Mouse (Mus musculus) ES-E14 (cell line): ENCODE data around the gene Sdc3. TPM values are rescaled to one million over a fixed set of nuclear protein-coding genes. Genes with fewer than 3 reads are reported as not detected.

Experiments used
- DNase-seq: peaks from one replicate; pipeline ENCODE4 v3.0.0-alpha.2; 2013; ENCODE audit warnings: low read depth, low spot score
- H3K27ac ChIP-seq: 2 replicates; pipeline ENCODE4 v1.5.1; 2012; ENCODE audit warnings: low read depth, mild to moderate bottlenecking, low read length, moderate library complexity, mixed read lengths; ENCODE audit not compliant: poor library complexity, insufficient read depth, severe bottlenecking
- H3K36me3 ChIP-seq: 2 replicates; pipeline ENCODE4 v1.6.1; 2012; ENCODE audit warnings: mild to moderate bottlenecking, low read length, moderate library complexity, mixed read lengths; ENCODE audit not compliant: control insufficient read depth, poor library complexity, insufficient read depth, severe bottlenecking
- H3K4me1 ChIP-seq, 2 experiments: fragments of 150-350 bp in 1 of 2; sonication (generic) in 1 of 2; 2 replicates each; pipeline ENCODE4 v1.6.1; 2012; ENCODE audit warnings: low read length in 2 of 2, mild to moderate bottlenecking in 1 of 2, mixed read lengths in 1 of 2; ENCODE audit not compliant: control insufficient read depth in 2 of 2, insufficient read depth in 2 of 2, poor library complexity in 1 of 2
- H3K4me3 ChIP-seq, 2 experiments: fragments of 150-350 bp in 1 of 2; sonication (generic) in 1 of 2; 2 replicates each; pipeline ENCODE4 v1.5.1; 2012; ENCODE audit warnings: low read length in 2 of 2, low read depth in 1 of 2, mild to moderate bottlenecking in 1 of 2, mixed read lengths in 1 of 2; ENCODE audit not compliant: insufficient read depth in 1 of 2, poor library complexity in 1 of 2, severe bottlenecking in 1 of 2
- H3K9ac ChIP-seq: 2 replicates; pipeline ENCODE4 v1.6.1; 2012; ENCODE audit warnings: low read depth, mild to moderate bottlenecking, low read length, mixed read lengths; ENCODE audit not compliant: poor library complexity, insufficient read depth, severe bottlenecking
- H3K9me3 ChIP-seq: fragments of 150-350 bp; sonication (generic); 2 replicates; pipeline ENCODE4 v1.6.1; 2012; ENCODE audit warnings: low read depth, mild to moderate bottlenecking, low read length; ENCODE audit not compliant: control insufficient read depth, insufficient read depth
- CHD2 ChIP-seq: IDR thresholded peaks from 2 replicates; pipeline ENCODE4 v1.6.1; 2014; ENCODE audit warnings: mild to moderate bottlenecking, low read depth, low read length, inconsistent platforms
- HCFC1 ChIP-seq: IDR thresholded peaks from 2 replicates; pipeline ENCODE4 v1.6.1; 2012; ENCODE audit warnings: low read length, inconsistent platforms, borderline replicate concordance; ENCODE audit not compliant: insufficient read depth
- MAFK ChIP-seq: IDR thresholded peaks from 2 replicates; pipeline ENCODE4 v1.6.1; 2014; ENCODE audit warnings: mild to moderate bottlenecking, low read depth, low read length, inconsistent platforms; ENCODE audit not compliant: insufficient read depth
- ZC3H11A ChIP-seq: IDR thresholded peaks from 2 replicates; pipeline ENCODE4 v1.6.1; 2012; ENCODE audit warnings: low read depth, mild to moderate bottlenecking, inconsistent platforms, low read length, borderline replicate concordance
- ZNF384 ChIP-seq: IDR thresholded peaks from 2 replicates; pipeline ENCODE4 v1.6.1; 2012; ENCODE audit warnings: low read depth, low read length, inconsistent platforms
- in situ Hi-C, 2 experiments: fragments of 600-800 bp; cut with MboI; formaldehyde crosslinking; loops; one replicate each; pipeline ENCODE4 v1.15.1; 2025; ENCODE audit warnings: low sequenced_read_pairs in 2 of 2, inconsistent platforms in 1 of 2; ENCODE audit not compliant: unreplicated experiment in 2 of 2
- total RNA-seq: library from RNA; depleted of rRNA; stranded (reverse); fragments of 300-350 nt; gene quantifications from 2 replicates; pipeline ENCODE4 v1.2.3, GENCODE M21; 2012

Gene Sdc3
- total RNA-seq, 1 experiment = 8.7 TPM

GRCm38 (mm10) chr4:130774822-130775221, 17.5 kb upstream of the Sdc3 start:
- Histone ChIP-seq H3K4me3 (no peak overlapping the region), H3K27ac (no peak overlapping the region), H3K36me3 (peaks cover 57% of the 10 kb centered on the region), H3K9ac (no peak overlapping the region), H3K9me3 (no peaks in the 10 kb centered on the region), H3K4me1 (peaks cover 0 to 7% of the 10 kb centered on the region in 2 experiments; a peak in 1 of 4 replicates)
- in situ Hi-C loops = no loop called here
- DNase-seq = no peak
- TF ChIP-seq ZNF384 (no peak), ZC3H11A (no peak), MAFK (no peak), HCFC1 (no peak), CHD2 (no peak)

GRCm38 (mm10) chr4:130777647-130778046, 14.7 kb upstream of the Sdc3 start:
- Histone ChIP-seq H3K9ac (no peak overlapping the region), H3K4me1 (peaks cover 7 to 8% of the 10 kb centered on the region in 2 experiments; a peak in 3 of 4 replicates), H3K4me3 (no peak overlapping the region), H3K27ac (no peak overlapping the region), H3K9me3 (no peaks in the 10 kb centered on the region), H3K36me3 (peaks cover 50% of the 10 kb centered on the region)
- in situ Hi-C loops = no loop called here
- no peak for TF ChIP-seq MAFK
- TF ChIP-seq ZNF384 = no peak
- no peak for TF ChIP-seq HCFC1
- no peak for TF ChIP-seq CHD2
- TF ChIP-seq ZC3H11A = no peak
- DNase-seq = no peak

- in situ Hi-C loops = no loop called here
- DNase-seq = no peak
- H3K9ac ChIP-seq = no peak overlapping the region
- no peak overlapping the region for H3K27ac ChIP-seq
- H3K36me3 ChIP-seq = peaks cover 38% of the 10 kb centered on the region
- H3K4me1 ChIP-seq = peaks cover 7 to 8% of the 10 kb centered on the region in 2 experiments; a peak in 3 of 4 replicates
- TF ChIP-seq ZC3H11A = no peak
- TF ChIP-seq HCFC1 = no peak
- no peak for TF ChIP-seq MAFK
- no peak for TF ChIP-seq CHD2
- TF ChIP-seq ZNF384 = no peak
- H3K4me3 ChIP-seq = no peak overlapping the region
- H3K9me3 ChIP-seq = no peaks in the 10 kb centered on the region
Measured at GRCm38 (mm10) chr4:130779037-130779436, 13.3 kb upstream of the Sdc3 start.

GRCm38 (mm10) chr4:130782492-130782891, 9.8 kb upstream of the Sdc3 start:
- in situ Hi-C loops = loop anchor here in 1 of 2 experiments (10.0 kb wide), 1 partner anchor 102 kb away; no protein-coding TSS in a partner anchor
- Histone ChIP-seq H3K4me1 (peaks cover 0 to 8% of the 10 kb centered on the region in 2 experiments; a peak in 3 of 4 replicates), H3K9me3 (no peaks in the 10 kb centered on the region), H3K9ac (no peak overlapping the region), H3K27ac (no peak overlapping the region), H3K4me3 (no peak overlapping the region), H3K36me3 (peaks cover 20% of the 10 kb centered on the region)
- TF ChIP-seq HCFC1 (no peak), CHD2 (no peak), ZNF384 (no peak), MAFK (no peak), ZC3H11A (no peak)
- no peak for DNase-seq

DNA sequence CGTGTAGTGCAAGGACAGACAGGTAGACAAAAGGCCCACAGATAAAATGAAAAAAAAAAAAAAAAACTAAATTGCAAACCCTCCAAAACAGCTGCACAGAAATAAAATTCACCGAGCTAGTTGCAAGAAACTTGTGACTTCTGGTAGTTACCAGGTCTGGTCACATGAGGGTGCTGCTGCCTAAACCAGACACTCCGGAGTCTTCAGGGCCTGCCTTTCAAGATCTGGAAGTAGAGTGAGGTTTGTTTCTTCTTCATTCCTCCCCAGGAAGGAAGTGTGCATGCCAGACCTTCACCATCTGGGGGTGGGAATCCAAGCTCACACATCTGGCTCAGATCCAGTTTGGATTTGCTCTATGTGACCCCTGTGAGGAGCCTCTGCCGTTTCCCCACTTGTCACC, 7.6 kb upstream of the Sdc3 start:
- in situ Hi-C loops = loop anchor here (5.0 to 10.0 kb wide), 3 partner anchors 93 to 163 kb away; no protein-coding TSS in a partner anchor
- no peak overlapping the region for H3K27ac ChIP-seq

More for the DNA sequence above, 7.6 kb upstream of the Sdc3 start:
- Histone ChIP-seq H3K36me3 (peaks cover 9% of the 10 kb centered on the region), H3K9me3 (no peaks in the 10 kb centered on the region), H3K4me1 (peaks cover 0 to 8% of the 10 kb centered on the region in 2 experiments; a peak in 3 of 4 replicates), H3K4me3 (no peak overlapping the region), H3K9ac (no peak overlapping the region)
- DNase-seq = peak; percentile 31
- TF ChIP-seq HCFC1 (no peak), ZNF384 (peak; percentile 44; the same call in 1 of the 2 replicates), CHD2 (no peak), ZC3H11A (no peak)
